Mouse (Mus musculus) spleen, adult 2 months (tissue): ENCODE results near the gene Ttc6.

Experiments
- CTCF ChIP-seq: fragments of 200-500 bp; IDR thresholded peaks from 2 replicates; pipeline ENCODE4 v1.5.1; 2011; ENCODE audit warnings: mild to moderate bottlenecking, inconsistent platforms; ENCODE audit not compliant: insufficient read depth, insufficient read length, insufficient replicate concordance; ENCODE audit errors: extremely low read depth
- POLR2A ChIP-seq: fragments of 200-500 bp; IDR thresholded peaks from 2 replicates; pipeline ENCODE4 v1.6.1; 2011; ENCODE audit warnings: low read depth, low read length, inconsistent platforms

GRCm38 (mm10) chr12:57607624-57608023, 43.7 kb downstream of the Ttc6 start:
- no peak for TF ChIP-seq CTCF
- TF ChIP-seq POLR2A, result no peak
